Mouse (Mus musculus) cortical plate, adult 2 months (tissue): ENCODE results near the gene Izumo1.

Experiments
- CTCF ChIP-seq: fragments of 200-500 bp; IDR thresholded peaks from 2 replicates; pipeline ENCODE4 v1.5.1; 2011; ENCODE audit warnings: mild to moderate bottlenecking, control low read depth, low read length; ENCODE audit not compliant: insufficient read depth; ENCODE audit errors: extremely low read depth
- POLR2A ChIP-seq: fragments of 200-500 bp; IDR thresholded peaks from 2 replicates; pipeline ENCODE4 v1.6.1; 2011; ENCODE audit warnings: mild to moderate bottlenecking, low read length, control low read depth; ENCODE audit not compliant: insufficient read depth; ENCODE audit errors: extremely low read depth

DNA sequence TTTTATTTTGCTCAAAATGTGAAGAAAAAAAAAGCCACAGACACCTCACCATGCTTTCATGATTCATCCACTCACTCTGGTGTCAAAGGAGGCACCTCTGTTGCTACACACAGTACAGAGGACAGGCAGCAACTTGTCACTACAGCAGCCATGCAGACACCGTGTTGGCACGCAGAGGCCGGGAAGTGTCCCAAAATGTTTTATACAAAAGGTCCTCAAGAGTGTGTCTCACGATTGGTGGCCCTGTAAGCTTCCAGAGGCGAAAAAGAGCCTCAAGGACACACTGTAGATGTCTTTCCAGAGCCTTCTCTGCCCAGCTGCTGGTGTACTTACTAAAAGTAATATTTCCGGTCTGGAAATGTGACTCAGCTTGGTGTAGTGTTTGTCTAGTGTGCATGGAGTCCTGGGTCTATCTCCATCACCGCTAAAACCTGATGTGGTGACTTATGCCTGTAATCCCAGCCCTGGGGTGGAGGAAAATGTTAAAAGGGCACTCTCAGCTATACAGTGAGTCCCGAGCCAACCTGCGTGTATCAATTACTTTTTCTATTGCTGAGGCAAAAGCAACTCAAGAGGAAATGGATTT lies 15.8 kb upstream of the Izumo1 start:
- TF ChIP-seq POLR2A (no peak), CTCF (no peak)
